ENCODE assay signal across 34 mouse cellular contexts in genomic region chr17:84952521-84952920, GRCm38 (mm10).
"Had no signal": no experiment of that assay in that cellular context is flagged by ENCODE, and none has a peak within 500 bp of the region (broad histone marks: within the 10 kb centered on the region; RNA-seq: fewer than 3 reads in every experiment).

No protein-coding gene starts in this region.

- H3K27me3 ChIP-seq: heart, embryonic 12.5 days; heart, embryonic 13.5 days; heart, embryonic 15.5 days; hindbrain, embryonic 12.5 days; hindbrain, embryonic 13.5 days; hindbrain, embryonic 15.5 days; intestine, embryonic 15.5 days; kidney, embryonic 15.5 days had no signal

- H3K9ac ChIP-seq: heart, embryonic 12.5 days; heart, embryonic 13.5 days; heart, embryonic 15.5 days; hindbrain, embryonic 12.5 days; hindbrain, embryonic 13.5 days; hindbrain, embryonic 14.5 days; hindbrain, embryonic 15.5 days; intestine, embryonic 15.5 days; kidney, embryonic 15.5 days had no signal

- DNase-seq: heart, postnatal 10 days; heart, postnatal 14 days; heart, postnatal 36 days; heart, postnatal 4 days; kidney, adult 11 months; kidney, adult 18-20 months; kidney, adult 2 months; kidney, adult 8-10 months; kidney, adult 9 months; kidney, postnatal 10 days; kidney, postnatal 14 days; kidney, postnatal 25 days; kidney, postnatal 36 days; kidney, postnatal 4 days; layer of hippocampus, adult 9-11 months; layer of hippocampus, postnatal 36 days had no signal

- H3K36me3 ChIP-seq: heart, embryonic 10.5 days; heart, embryonic 12.5 days; heart, embryonic 13.5 days; heart, embryonic 15.5 days; hindbrain, embryonic 10.5 days; hindbrain, embryonic 12.5 days; hindbrain, embryonic 13.5 days; hindbrain, embryonic 15.5 days; intestine, embryonic 15.5 days; kidney, embryonic 15.5 days had no signal

- H3K4me1 ChIP-seq: heart, embryonic 10.5 days; intestine, embryonic 15.5 days had no signal

- H3K27ac ChIP-seq: heart, embryonic 10.5 days; heart, embryonic 13.5 days; heart, embryonic 15.5 days; hindbrain, embryonic 10.5 days; hindbrain, embryonic 12.5 days; hindbrain, embryonic 13.5 days; hindbrain, embryonic 14.5 days; hindbrain, embryonic 15.5 days; hindbrain, postnatal 0 days; intestine, embryonic 15.5 days; kidney, embryonic 15.5 days; kidney, postnatal 0 days; layer of hippocampus, adult 2 months had no signal

- ATAC-seq: hindbrain, embryonic 16.5 days; hindbrain, postnatal 0 days; inflammation-experienced regulatory T-cells, adult 6 months; intestine, embryonic 15.5 days; intestine, embryonic 16.5 days; intestine, postnatal 0 days had no signal

- H3K4me3 ChIP-seq: heart, embryonic 10.5 days; heart, embryonic 12.5 days; heart, embryonic 13.5 days; heart, embryonic 15.5 days; hindbrain, embryonic 10.5 days; hindbrain, embryonic 12.5 days; hindbrain, embryonic 13.5 days; hindbrain, embryonic 15.5 days; intestine, embryonic 15.5 days; kidney, embryonic 15.5 days; layer of hippocampus, adult 2 months had no signal

- H3K9me3 ChIP-seq: heart, embryonic 10.5 days; heart, embryonic 12.5 days; heart, embryonic 13.5 days; heart, embryonic 15.5 days; hindbrain, embryonic 10.5 days; hindbrain, embryonic 12.5 days; hindbrain, embryonic 13.5 days; hindbrain, embryonic 15.5 days; intestine, embryonic 15.5 days; kidney, embryonic 15.5 days had no signal

- H3K4me2 ChIP-seq: heart, embryonic 12.5 days; heart, embryonic 13.5 days; heart, embryonic 15.5 days; hindbrain, embryonic 12.5 days; hindbrain, embryonic 13.5 days; hindbrain, embryonic 14.5 days; hindbrain, embryonic 15.5 days; intestine, embryonic 15.5 days; kidney, embryonic 15.5 days had no signal
